Mouse (Mus musculus): ENCODE measurements around the gene Gm28710. TPM values are rescaled to one million over a fixed set of nuclear protein-coding genes. Genes with fewer than 3 reads are reported as not detected.

Gene Gm28710
- not detected in 2 replicates for polyA plus RNA-seq (2015; fragmentation: Nextera tagmentation; extraction: Ambion mirVana)

- WGBS = 97% methylated on average over 4 of the region's 4 CpGs
- Histone ChIP-seq H3K36me3 (ENCODE audit: control insufficient read depth, insufficient read depth, low read length) (no peaks in the 10 kb centered on the region), H3K9me3 (replicated peaks; ENCODE audit: control insufficient read depth, low read length, poor library complexity, severe bottlenecking) (no peaks in the 10 kb centered on the region), H3K4me1 (ENCODE audit: control insufficient read depth, insufficient read depth, low read length) (no peaks in the 10 kb centered on the region), H3K27ac (ENCODE audit: low read length) (no peak within 1 kb of the TSS), H3K4me2 (ENCODE audit: low read length) (no peak within 1 kb of the TSS), H3K9ac (ENCODE audit: low read depth, low read length) (no peak within 1 kb of the TSS), H3K27me3 (ENCODE audit: control insufficient read depth, insufficient read depth, low read depth, low read length) (no peaks in the 10 kb centered on the region), H3K4me3 (ENCODE audit: low read depth, low read length) (no peak within 1 kb of the TSS)
- no peak for ATAC-seq
These were observed at the start of gene Gm28710 for GRCm38 (mm10) chr5:16791243-16791860. Gm28710 (plus strand) TSS chr5:16791810.

- no peak overlapping the region for H3K4me3 ChIP-seq (ENCODE audit: low read depth, low read length)
- no peak overlapping the region for H3K9ac ChIP-seq (ENCODE audit: low read depth, low read length)
- H3K4me1 ChIP-seq (ENCODE audit: control insufficient read depth, insufficient read depth, low read length) = no peaks in the 10 kb centered on the region
- H3K27me3 ChIP-seq (ENCODE audit: control insufficient read depth, insufficient read depth, low read depth, low read length) = no peaks in the 10 kb centered on the region
- WGBS = 76% methylated on average over 2 of the region's 2 CpGs
- no peak for ATAC-seq
- H3K27ac ChIP-seq (ENCODE audit: low read length) = no peak overlapping the region
- no peaks in the 10 kb centered on the region for H3K9me3 ChIP-seq (replicated peaks; ENCODE audit: control insufficient read depth, low read length, poor library complexity, severe bottlenecking)
- H3K4me2 ChIP-seq (ENCODE audit: low read length) = no peak overlapping the region
- H3K36me3 ChIP-seq (ENCODE audit: control insufficient read depth, insufficient read depth, low read length) = no peaks in the 10 kb centered on the region
These were observed 14.4 kb upstream of the Gm28710 start for GRCm38 (mm10) chr5:16777176-16777575.

GRCm38 (mm10) chr5:16778610-16779172 is 12.9 kb upstream of the Gm28710 start:
- no peaks in the 10 kb centered on the region for H3K9me3 ChIP-seq (replicated peaks; ENCODE audit: control insufficient read depth, low read length, poor library complexity, severe bottlenecking)
- 89% methylated on average over 6 of the region's 6 CpGs for WGBS
- no peak overlapping the region for H3K27ac ChIP-seq (ENCODE audit: low read length)
- no peaks in the 10 kb centered on the region for H3K27me3 ChIP-seq (ENCODE audit: control insufficient read depth, insufficient read depth, low read depth, low read length)
- H3K4me2 ChIP-seq (ENCODE audit: low read length) = no peak overlapping the region
- ATAC-seq = no peak
- no peak overlapping the region for H3K9ac ChIP-seq (ENCODE audit: low read depth, low read length)
- H3K4me3 ChIP-seq (ENCODE audit: low read depth, low read length) = no peak overlapping the region
- no peaks in the 10 kb centered on the region for H3K4me1 ChIP-seq (ENCODE audit: control insufficient read depth, insufficient read depth, low read length)
- no peaks in the 10 kb centered on the region for H3K36me3 ChIP-seq (ENCODE audit: control insufficient read depth, insufficient read depth, low read length)

GRCm38 (mm10) chr5:16785627-16786026 is 6.0 kb upstream of the Gm28710 start:
- 85% methylated on average over 4 of the region's 4 CpGs for WGBS
- Histone ChIP-seq H3K4me3 (ENCODE audit: low read depth, low read length) (no peak overlapping the region), H3K9me3 (replicated peaks; ENCODE audit: control insufficient read depth, low read length, poor library complexity, severe bottlenecking) (no peaks in the 10 kb centered on the region), H3K36me3 (ENCODE audit: control insufficient read depth, insufficient read depth, low read length) (no peaks in the 10 kb centered on the region), H3K27me3 (ENCODE audit: control insufficient read depth, insufficient read depth, low read depth, low read length) (no peaks in the 10 kb centered on the region), H3K4me2 (ENCODE audit: low read length) (no peak overlapping the region), H3K27ac (ENCODE audit: low read length) (no peak overlapping the region), H3K9ac (ENCODE audit: low read depth, low read length) (no peak overlapping the region), H3K4me1 (ENCODE audit: control insufficient read depth, insufficient read depth, low read length) (no peaks in the 10 kb centered on the region)
- ATAC-seq = no peak

GRCm38 (mm10) chr5:16794972-16795371 is 3.4 kb downstream of the Gm28710 start:
- H3K9me3 ChIP-seq (replicated peaks; ENCODE audit: control insufficient read depth, low read length, poor library complexity, severe bottlenecking) = no peaks in the 10 kb centered on the region
- no peak overlapping the region for H3K4me2 ChIP-seq (ENCODE audit: low read length)
- no peaks in the 10 kb centered on the region for H3K27me3 ChIP-seq (ENCODE audit: control insufficient read depth, insufficient read depth, low read depth, low read length)
- H3K4me1 ChIP-seq (ENCODE audit: control insufficient read depth, insufficient read depth, low read length) = no peaks in the 10 kb centered on the region
- no peak for ATAC-seq
- WGBS = 93% methylated on average over 6 of the region's 6 CpGs
- no peaks in the 10 kb centered on the region for H3K36me3 ChIP-seq (ENCODE audit: control insufficient read depth, insufficient read depth, low read length)
- H3K4me3 ChIP-seq (ENCODE audit: low read depth, low read length) = no peak overlapping the region
- H3K27ac ChIP-seq (ENCODE audit: low read length) = no peak overlapping the region
- no peak overlapping the region for H3K9ac ChIP-seq (ENCODE audit: low read depth, low read length)

- Histone ChIP-seq H3K9ac (ENCODE audit: low read depth, low read length) (no peak overlapping the region), H3K36me3 (ENCODE audit: control insufficient read depth, insufficient read depth, low read length) (no peaks in the 10 kb centered on the region), H3K4me2 (ENCODE audit: low read length) (no peak overlapping the region), H3K27me3 (ENCODE audit: control insufficient read depth, insufficient read depth, low read depth, low read length) (no peaks in the 10 kb centered on the region), H3K4me1 (ENCODE audit: control insufficient read depth, insufficient read depth, low read length) (no peaks in the 10 kb centered on the region), H3K4me3 (ENCODE audit: low read depth, low read length) (no peak overlapping the region), H3K27ac (ENCODE audit: low read length) (no peak overlapping the region), H3K9me3 (replicated peaks; ENCODE audit: control insufficient read depth, low read length, poor library complexity, severe bottlenecking) (no peaks in the 10 kb centered on the region)
- ATAC-seq = no peak
- 72% methylated on average over 4 of the region's 4 CpGs for WGBS
These were observed 11.1 kb downstream of the Gm28710 start for GRCm38 (mm10) chr5:16802726-16803125.

- ATAC-seq = no peak
- Histone ChIP-seq H3K9ac (ENCODE audit: low read depth, low read length) (no peak overlapping the region), H3K4me1 (ENCODE audit: control insufficient read depth, insufficient read depth, low read length) (no peaks in the 10 kb centered on the region), H3K9me3 (replicated peaks; ENCODE audit: control insufficient read depth, low read length, poor library complexity, severe bottlenecking) (no peaks in the 10 kb centered on the region), H3K27ac (ENCODE audit: low read length) (no peak overlapping the region), H3K4me3 (ENCODE audit: low read depth, low read length) (no peak overlapping the region), H3K36me3 (ENCODE audit: control insufficient read depth, insufficient read depth, low read length) (no peaks in the 10 kb centered on the region), H3K27me3 (ENCODE audit: control insufficient read depth, insufficient read depth, low read depth, low read length) (no peaks in the 10 kb centered on the region), H3K4me2 (ENCODE audit: low read length) (no peak overlapping the region)
These were observed 47.4 kb downstream of the Gm28710 start for GRCm38 (mm10) chr5:16838991-16839390.

GRCm38 (mm10) chr5:16869309-16869915 is 77.8 kb downstream of the Gm28710 start:
- H3K4me3 ChIP-seq (ENCODE audit: low read depth, low read length) = no peak overlapping the region
- no peaks in the 10 kb centered on the region for H3K27me3 ChIP-seq (ENCODE audit: control insufficient read depth, insufficient read depth, low read depth, low read length)
- H3K27ac ChIP-seq (ENCODE audit: low read length) = no peak overlapping the region
- 50% methylated on average over 2 of the region's 2 CpGs for WGBS
- no peaks in the 10 kb centered on the region for H3K9me3 ChIP-seq (replicated peaks; ENCODE audit: control insufficient read depth, low read length, poor library complexity, severe bottlenecking)
- no peaks in the 10 kb centered on the region for H3K36me3 ChIP-seq (ENCODE audit: control insufficient read depth, insufficient read depth, low read length)
- ATAC-seq = peak; percentile 89
- no peak overlapping the region for H3K4me2 ChIP-seq (ENCODE audit: low read length)
- H3K4me1 ChIP-seq (ENCODE audit: control insufficient read depth, insufficient read depth, low read length) = no peaks in the 10 kb centered on the region
- H3K9ac ChIP-seq (ENCODE audit: low read depth, low read length) = no peak overlapping the region

- Histone ChIP-seq H3K9me3 (replicated peaks; ENCODE audit: control insufficient read depth, low read length, poor library complexity, severe bottlenecking) (no peaks in the 10 kb centered on the region), H3K27me3 (ENCODE audit: control insufficient read depth, insufficient read depth, low read depth, low read length) (no peaks in the 10 kb centered on the region), H3K4me2 (ENCODE audit: low read length) (no peak overlapping the region), H3K4me3 (ENCODE audit: low read depth, low read length) (no peak overlapping the region), H3K9ac (ENCODE audit: low read depth, low read length) (no peak overlapping the region), H3K36me3 (ENCODE audit: control insufficient read depth, insufficient read depth, low read length) (no peaks in the 10 kb centered on the region), H3K27ac (ENCODE audit: low read length) (no peak overlapping the region), H3K4me1 (ENCODE audit: control insufficient read depth, insufficient read depth, low read length) (no peaks in the 10 kb centered on the region)
- ATAC-seq = no peak
- WGBS = 11% methylated on average over 1 of the region's 1 CpGs
These were observed 102.6 kb downstream of the Gm28710 start for GRCm38 (mm10) chr5:16894161-16894560.
